Mouse (Mus musculus): ENCODE data around the gene Sorl1. TPM values are rescaled to one million over a fixed set of nuclear protein-coding genes. Genes with fewer than 3 reads are reported as not detected.

Gene Sorl1
- total and polyA plus RNA-seq, 3 experiments = 2.5 to 12.3 (median 6.3) TPM

- Histone ChIP-seq H3K36me3 (replicated peaks in 1 of 2; ENCODE audit: control insufficient read depth in 1 of 2, insufficient read depth in 1 of 2, low read length in 1 of 2) (peaks cover 0 to 5% of the 10 kb centered on the region in 2 experiments), H3K4me2 (ENCODE audit: insufficient read depth, low read depth, poor library complexity, severe bottlenecking) (no peak overlapping the region), H3K4me1 (ENCODE audit: control insufficient read depth in 1 of 2, insufficient read depth in 2 of 2) (peaks cover 3 to 29% of the 10 kb centered on the region in 2 experiments; a peak in 3 of 4 replicates), H3K9me3 (replicated peaks; ENCODE audit: low read length) (no peaks in the 10 kb centered on the region), H3K4me3 (replicated peaks in 1 of 3; ENCODE audit: low read depth in 2 of 3, low read length in 2 of 3, poor library complexity in 1 of 3) (no peak overlapping the region), H3K27me3 (replicated peaks) (peaks cover 5% of the 10 kb centered on the region), H3K27ac (ENCODE audit: insufficient read depth, low read depth) (no peak overlapping the region), H3K9ac (ENCODE audit: insufficient read depth, low read depth) (no peak overlapping the region), H3K79me2 (replicated peaks; ENCODE audit: control insufficient read depth, extremely low read depth, insufficient read depth, poor library complexity, severe bottlenecking) (no peaks in the 10 kb centered on the region)
- in situ Hi-C loops (cut with MboI; ENCODE audit: low pct_ligation_motif_present, low pct_unique_long_range_greater_than_20kb, low sequenced_read_pairs) (loop anchor here (5.0 kb wide), 1 partner anchor 120 kb away; no protein-coding TSS in a partner anchor), dilution Hi-C loops (cut with MboI; ENCODE audit: extremely low pct_ligation_motif_present, extremely low pct_unique_long_range_greater_than_20kb, low sequenced_read_pairs) (no loop called here)
- DNase-seq (ENCODE audit: extremely low read depth) = no peak
- TF ChIP-seq EP300 (IDR thresholded peaks at IDR 0.05; ENCODE audit: low read length) (no peak), UBTF (IDR thresholded peaks at IDR 0.05; ENCODE audit: low read depth, low read length) (no peak), TBP (conservative IDR thresholded peaks at IDR 0.05; ENCODE audit: low read depth, low read length) (no peak), ZKSCAN1 (IDR thresholded peaks at IDR 0.05; ENCODE audit: borderline replicate concordance, low read depth, low read length) (no peak), HCFC1 (IDR thresholded peaks at IDR 0.05; ENCODE audit: low read depth, low read length) (no peak)
Observed at GRCm38 (mm10) chr9:42122441-42122840, 1.7 kb downstream of the Sorl1 start.

- dilution Hi-C loops (cut with MboI; ENCODE audit: extremely low pct_ligation_motif_present, extremely low pct_unique_long_range_greater_than_20kb, low sequenced_read_pairs) = no loop called here
- no peak for DNase-seq (ENCODE audit: extremely low read depth)
- no peak overlapping the region for H3K9ac ChIP-seq (ENCODE audit: insufficient read depth, low read depth)
- in situ Hi-C loops (cut with MboI; ENCODE audit: low pct_ligation_motif_present, low pct_unique_long_range_greater_than_20kb, low sequenced_read_pairs) = loop anchor here (5.0 kb wide), 1 partner anchor 121 kb away; no protein-coding TSS in a partner anchor
- H3K36me3 ChIP-seq (replicated peaks in 1 of 2; ENCODE audit: control insufficient read depth in 1 of 2, insufficient read depth in 1 of 2, low read length in 1 of 2) = peaks cover 0 to 5% of the 10 kb centered on the region in 2 experiments
- H3K4me1 ChIP-seq (ENCODE audit: control insufficient read depth in 1 of 2, insufficient read depth in 2 of 2) = peaks cover 3 to 33% of the 10 kb centered on the region in 2 experiments; a peak in 3 of 4 replicates
- no peaks in the 10 kb centered on the region for H3K9me3 ChIP-seq (replicated peaks; ENCODE audit: low read length)
- H3K4me2 ChIP-seq (ENCODE audit: insufficient read depth, low read depth, poor library complexity, severe bottlenecking) = no peak overlapping the region
- H3K79me2 ChIP-seq (replicated peaks; ENCODE audit: control insufficient read depth, extremely low read depth, insufficient read depth, poor library complexity, severe bottlenecking) = no peaks in the 10 kb centered on the region
- H3K27ac ChIP-seq (ENCODE audit: insufficient read depth, low read depth) = no peak overlapping the region
- H3K27me3 ChIP-seq (replicated peaks) = peaks cover 3% of the 10 kb centered on the region
- TF ChIP-seq MAX (IDR thresholded peaks at IDR 0.05; ENCODE audit: low read length) (no peak), CHD2 (IDR thresholded peaks at IDR 0.05; ENCODE audit: low read length) (no peak), MAFK (IDR thresholded peaks at IDR 0.05; ENCODE audit: insufficient replicate concordance, low read length) (no peak), PAX5 (IDR thresholded peaks at IDR 0.05; ENCODE audit: low read length) (no peak)
- no peak overlapping the region for H3K4me3 ChIP-seq (replicated peaks in 1 of 3; ENCODE audit: low read depth in 2 of 3, low read length in 2 of 3, poor library complexity in 1 of 3)
Observed at GRCm38 (mm10) chr9:42121631-42122354, 2.3 kb downstream of the Sorl1 start.

- no peak for DNase-seq (ENCODE audit: extremely low read depth)
- no peak overlapping the region for H3K4me2 ChIP-seq (ENCODE audit: insufficient read depth, low read depth, poor library complexity, severe bottlenecking)
- peaks cover 0 to 9% of the 10 kb centered on the region in 2 experiments for H3K36me3 ChIP-seq (replicated peaks in 1 of 2; ENCODE audit: control insufficient read depth in 1 of 2, insufficient read depth in 1 of 2, low read length in 1 of 2)
- no peak overlapping the region for H3K4me3 ChIP-seq (replicated peaks in 1 of 3; ENCODE audit: low read depth in 2 of 3, low read length in 2 of 3, poor library complexity in 1 of 3)
- no peak overlapping the region for H3K27ac ChIP-seq (ENCODE audit: insufficient read depth, low read depth)
- no peaks in the 10 kb centered on the region for H3K79me2 ChIP-seq (replicated peaks; ENCODE audit: control insufficient read depth, extremely low read depth, insufficient read depth, poor library complexity, severe bottlenecking)
- TF ChIP-seq RCOR1 (conservative IDR thresholded peaks at IDR 0.05; ENCODE audit: low read depth, low read length) (no peak), HCFC1 (IDR thresholded peaks at IDR 0.05; ENCODE audit: low read depth, low read length) (no peak), NRF1 (IDR thresholded peaks at IDR 0.05; ENCODE audit: low read depth, low read length) (no peak), POLR2A (IDR thresholded peaks at IDR 0.05; ENCODE audit: low read depth, low read length) (no peak), GABPA (IDR thresholded peaks at IDR 0.05; ENCODE audit: insufficient replicate concordance, low read depth, low read length) (no peak), RAD21 (IDR thresholded peaks at IDR 0.05; ENCODE audit: low read depth, low read length) (no peak), MAFK (IDR thresholded peaks at IDR 0.05; ENCODE audit: insufficient replicate concordance, low read length) (no peak), NELFE (IDR thresholded peaks at IDR 0.05; ENCODE audit: low read depth, low read length) (no peak), MYC (IDR thresholded peaks at IDR 0.05; ENCODE audit: low read depth, low read length) (no peak), UBTF (IDR thresholded peaks at IDR 0.05; ENCODE audit: low read depth, low read length) (no peak), EP300 (IDR thresholded peaks at IDR 0.05; ENCODE audit: low read length) (no peak), KAT2A (IDR thresholded peaks at IDR 0.05; ENCODE audit: insufficient replicate concordance, low read length) (no peak), MXI1 (IDR thresholded peaks at IDR 0.05; ENCODE audit: low read depth, low read length) (no peak), MAZ (IDR thresholded peaks at IDR 0.05; ENCODE audit: low read depth, low read length) (no peak), USF1 (IDR thresholded peaks at IDR 0.05; ENCODE audit: low read depth, low read length) (no peak), ZKSCAN1 (IDR thresholded peaks at IDR 0.05; ENCODE audit: borderline replicate concordance, low read depth, low read length) (no peak), POLR2AphosphoS2 (IDR thresholded peaks at IDR 0.05; ENCODE audit: low read depth, low read length) (no peak), E2F4 (IDR thresholded peaks at IDR 0.05; ENCODE audit: insufficient replicate concordance, low read depth, low read length) (no peak)
- dilution Hi-C loops (cut with MboI; ENCODE audit: extremely low pct_ligation_motif_present, extremely low pct_unique_long_range_greater_than_20kb, low sequenced_read_pairs) (no loop called here), in situ Hi-C loops (cut with MboI; ENCODE audit: low pct_ligation_motif_present, low pct_unique_long_range_greater_than_20kb, low sequenced_read_pairs) (no loop called here)
- no peaks in the 10 kb centered on the region for H3K27me3 ChIP-seq (replicated peaks)
- no peaks in the 10 kb centered on the region for H3K9me3 ChIP-seq (replicated peaks; ENCODE audit: low read length)
- no peak overlapping the region for H3K9ac ChIP-seq (ENCODE audit: insufficient read depth, low read depth)
- H3K4me1 ChIP-seq (ENCODE audit: control insufficient read depth in 1 of 2, insufficient read depth in 2 of 2) = peaks cover 0 to 29% of the 10 kb centered on the region in 2 experiments; a peak in 2 of 4 replicates
Observed at GRCm38 (mm10) chr9:42116418-42117056, 7.6 kb downstream of the Sorl1 start.

All from CH12.LX (cell line).